Mouse (Mus musculus) midbrain, embryonic 16.5 days (tissue): ENCODE data around the gene Hist1h3i. TPM values are rescaled to one million over a fixed set of nuclear protein-coding genes. Genes with fewer than 3 reads are reported as not detected.
"Not testable (repeated sequence)": the region's sequence is repeated elsewhere in the genome, so short reads cannot be mapped to it uniquely, and the experiment has no call there.

Experiments
- ATAC-seq: fragments of 200-750 bp; cut with Nextera tagmentation; 2 replicates; pipeline ENCODE4 v1.8.0; 2017; ENCODE audit warnings: moderate TSS enrichment
- H3K27ac ChIP-seq: fragments of 300-500 bp; sonication (generic); 2 replicates; pipeline ENCODE4 v1.5.1; 2014; ENCODE audit warnings: mild to moderate bottlenecking, low read length, mixed read lengths
- H3K27me3 ChIP-seq: fragments of 300-500 bp; sonication (generic); 2 replicates; pipeline ENCODE4 v1.6.1; 2014; ENCODE audit warnings: low read depth, low read length, mixed read lengths; ENCODE audit not compliant: control insufficient read depth, insufficient read depth
- H3K36me3 ChIP-seq: fragments of 300-500 bp; sonication (generic); 2 replicates; pipeline ENCODE4 v1.6.1; 2014; ENCODE audit warnings: mild to moderate bottlenecking, low read length, moderate library complexity, mixed read lengths; ENCODE audit not compliant: control insufficient read depth, insufficient read depth
- H3K4me1 ChIP-seq: fragments of 300-500 bp; sonication (generic); 2 replicates; pipeline ENCODE4 v1.6.1; 2014; ENCODE audit warnings: mild to moderate bottlenecking, low read length, mixed read lengths; ENCODE audit not compliant: control insufficient read depth, insufficient read depth
- H3K4me2 ChIP-seq: fragments of 300-500 bp; sonication (generic); 2 replicates; pipeline ENCODE4 v1.6.1; 2014; ENCODE audit warnings: mild to moderate bottlenecking, low read length, mixed read lengths
- H3K4me3 ChIP-seq: fragments of 300-500 bp; sonication (generic); 2 replicates; pipeline ENCODE4 v1.5.1; 2014; ENCODE audit warnings: low read depth, mild to moderate bottlenecking, low read length, moderate library complexity, mixed read lengths
- H3K9ac ChIP-seq: fragments of 300-500 bp; sonication (generic); 2 replicates; pipeline ENCODE4 v1.6.1; 2014; ENCODE audit warnings: low read depth, low read length, mixed read lengths
- H3K9me3 ChIP-seq: fragments of 300-500 bp; sonication (generic); replicated peaks from 2 replicates; pipeline ENCODE4 v1.6.1; 2014; ENCODE audit warnings: mild to moderate bottlenecking, low read length, mixed read lengths; ENCODE audit not compliant: control insufficient read depth, poor library complexity, severe bottlenecking
- WGBS: fragments of 180-500 bp; shearing (Covaris S2); extraction: QIAGEN DNeasy Blood & Tissue Kit; methylation state at CpG from one replicate; pipeline ENCODE4 v1.1.7; 2014; 5-methylcytosine and 5-hydroxymethylcytosine counted together
- polyA plus RNA-seq: library from polyadenylated mRNA; unstranded; fragments of >200 nt; fragmentation: Nextera tagmentation; extraction: Ambion mirVana; gene quantifications from 2 replicates; pipeline ENCODE4 v1.2.1, GENCODE M21; 2015

Gene Hist1h3i
- 13.1 and 17.6 TPM in 2 replicates for polyA plus RNA-seq

DNA sequence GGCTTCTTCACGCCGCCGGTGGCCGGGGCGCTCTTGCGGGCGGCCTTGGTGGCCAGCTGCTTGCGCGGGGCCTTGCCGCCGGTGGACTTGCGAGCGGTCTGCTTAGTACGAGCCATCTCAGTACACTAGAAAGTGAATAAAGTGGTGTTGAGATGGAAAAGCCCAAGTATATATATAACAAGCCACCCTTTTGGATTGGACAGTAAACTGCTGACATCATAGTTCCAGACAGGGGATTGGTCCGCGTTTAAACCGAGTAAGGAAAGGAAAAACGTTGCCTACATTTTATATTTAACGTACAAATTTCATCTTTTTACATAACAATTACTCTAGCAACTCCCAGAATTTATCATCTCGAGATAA lies at the start of gene Hist1h3i:
Hist1h3i (minus strand) TSS at position 116 of the 363 bp plus-strand sequence.
- Histone ChIP-seq H3K9me3 (no peaks in the 10 kb centered on the region), H3K27me3 (no peaks in the 10 kb centered on the region; the same call in 1 of the 2 replicates), H3K4me3 (peak within 1 kb of the TSS; percentile 41), H3K36me3 (no peaks in the 10 kb centered on the region), H3K27ac (peak within 1 kb of the TSS; percentile 69; the same call in 1 of the 2 replicates), H3K4me2 (peak within 1 kb of the TSS; percentile 87), H3K9ac (peak within 1 kb of the TSS; percentile 64), H3K4me1 (peaks cover 30% of the 10 kb centered on the region)
- 0% methylated on average over 13 of the region's 20 CpGs for WGBS
- peak; percentile 79 for ATAC-seq

DNA sequence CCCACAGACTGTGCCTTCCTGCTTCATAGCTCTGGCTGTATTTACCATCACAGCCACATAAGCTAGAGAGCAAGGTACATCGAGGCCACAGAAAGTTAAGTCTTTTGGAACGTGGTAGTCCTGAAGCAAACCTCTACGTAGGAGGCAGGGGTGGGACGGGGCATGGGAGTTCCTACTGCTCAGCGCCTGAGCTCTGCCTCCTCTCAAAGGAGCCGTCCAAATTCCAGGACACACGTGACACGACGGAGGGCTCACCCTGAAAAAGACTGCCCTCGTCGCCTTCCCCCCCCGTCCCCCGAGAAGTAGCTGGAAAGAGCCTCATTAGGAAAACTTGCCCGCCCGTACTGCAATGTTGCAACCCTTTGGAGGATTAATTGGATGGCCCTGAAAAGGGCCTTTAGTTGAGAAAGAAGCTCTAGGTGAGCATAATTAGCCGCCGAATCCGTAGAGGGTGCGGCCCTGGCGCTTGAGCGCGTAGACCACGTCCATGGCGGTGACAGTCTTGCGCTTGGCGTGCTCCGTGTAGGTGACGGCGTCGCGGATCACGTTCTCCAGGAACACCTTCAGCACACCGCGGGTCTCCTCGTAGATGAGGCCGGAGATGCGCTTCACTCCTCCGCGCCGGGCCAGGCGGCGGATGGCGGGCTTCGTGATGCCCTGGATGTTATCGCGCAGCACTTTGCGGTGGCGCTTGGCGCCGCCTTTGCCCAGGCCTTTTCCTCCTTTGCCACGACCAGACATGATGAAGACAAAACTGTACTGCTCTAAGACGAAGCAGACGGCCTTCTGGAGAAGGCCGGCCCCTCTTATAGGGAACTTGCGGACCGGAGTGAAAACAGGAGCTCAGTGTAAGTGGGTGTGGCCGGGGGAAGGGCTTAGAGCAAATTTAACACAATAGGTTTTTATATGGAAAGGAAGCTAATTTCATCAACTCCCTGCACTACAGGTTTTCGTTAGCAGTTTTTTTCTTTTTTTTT lies 48.5 kb upstream of the Hist1h3i start, which contains the start of gene Hist1h4n:
Hist1h4n (minus strand) TSS at position 779 of the 977 bp plus-strand sequence.
- Histone ChIP-seq H3K4me2 (peak within 1 kb of the TSS; percentile 43), H3K4me3 (peak within 1 kb of the TSS; percentile 22)
- not testable (repeated sequence) for H3K36me3 ChIP-seq, H3K4me1 ChIP-seq, H3K27ac ChIP-seq, H3K9ac ChIP-seq, H3K27me3 ChIP-seq, H3K9me3 ChIP-seq
- peak; percentile 88 for ATAC-seq
- WGBS, result 0% methylated on average over 21 of the region's 58 CpGs

DNA sequence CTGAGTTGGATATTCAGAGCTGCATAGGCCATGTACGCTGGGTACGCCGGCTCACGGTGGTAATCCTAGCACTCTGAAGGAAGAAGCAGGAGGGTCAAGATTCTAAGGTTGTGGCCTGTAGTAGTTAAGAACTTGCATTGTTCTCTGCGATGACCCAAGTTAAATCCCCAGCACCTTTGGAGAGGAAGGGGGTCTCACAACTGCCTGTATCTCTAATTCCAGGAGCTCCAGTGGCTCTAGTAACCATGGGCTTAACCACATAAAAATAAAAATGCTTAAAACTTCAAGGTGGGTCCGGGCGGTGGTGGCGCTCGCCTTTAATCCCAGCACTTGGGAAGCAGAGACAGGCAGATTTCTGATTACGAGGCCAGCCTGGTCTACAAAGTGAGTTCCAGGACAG lies 47.2 kb upstream of the Hist1h3i start:
- no peak for ATAC-seq
- Histone ChIP-seq H3K4me1 (no peaks in the 10 kb centered on the region), H3K36me3 (no peaks in the 10 kb centered on the region), H3K4me2 (no peak overlapping the region), H3K27ac (no peak overlapping the region), H3K9me3 (no peaks in the 10 kb centered on the region), H3K4me3 (no peak overlapping the region), H3K9ac (no peak overlapping the region), H3K27me3 (no peaks in the 10 kb centered on the region)
- 86% methylated on average over 10 of the region's 10 CpGs for WGBS

DNA sequence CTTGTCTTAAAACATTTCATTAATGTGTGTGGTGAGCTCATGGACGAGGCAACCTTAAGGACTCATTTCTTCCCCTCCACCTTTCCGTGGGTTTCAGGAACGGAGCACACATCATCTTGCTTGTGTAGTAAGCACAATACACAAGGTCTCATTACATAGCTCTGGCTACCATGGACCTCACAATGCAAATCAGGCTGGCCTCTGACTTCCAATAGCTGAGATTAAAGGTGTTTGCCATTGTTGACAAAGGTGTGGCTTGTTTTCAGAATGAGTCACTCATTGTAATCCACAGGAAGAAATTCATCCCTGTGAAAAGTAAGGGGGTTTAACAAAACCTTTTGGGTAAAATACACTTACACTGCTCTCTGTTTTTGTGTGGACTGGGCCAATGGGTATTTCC lies 45.3 kb upstream of the Hist1h3i start:
- no peak for ATAC-seq
- WGBS, result 86% methylated on average over 3 of the region's 3 CpGs
- no peaks in the 10 kb centered on the region for H3K9me3 ChIP-seq

DNA sequence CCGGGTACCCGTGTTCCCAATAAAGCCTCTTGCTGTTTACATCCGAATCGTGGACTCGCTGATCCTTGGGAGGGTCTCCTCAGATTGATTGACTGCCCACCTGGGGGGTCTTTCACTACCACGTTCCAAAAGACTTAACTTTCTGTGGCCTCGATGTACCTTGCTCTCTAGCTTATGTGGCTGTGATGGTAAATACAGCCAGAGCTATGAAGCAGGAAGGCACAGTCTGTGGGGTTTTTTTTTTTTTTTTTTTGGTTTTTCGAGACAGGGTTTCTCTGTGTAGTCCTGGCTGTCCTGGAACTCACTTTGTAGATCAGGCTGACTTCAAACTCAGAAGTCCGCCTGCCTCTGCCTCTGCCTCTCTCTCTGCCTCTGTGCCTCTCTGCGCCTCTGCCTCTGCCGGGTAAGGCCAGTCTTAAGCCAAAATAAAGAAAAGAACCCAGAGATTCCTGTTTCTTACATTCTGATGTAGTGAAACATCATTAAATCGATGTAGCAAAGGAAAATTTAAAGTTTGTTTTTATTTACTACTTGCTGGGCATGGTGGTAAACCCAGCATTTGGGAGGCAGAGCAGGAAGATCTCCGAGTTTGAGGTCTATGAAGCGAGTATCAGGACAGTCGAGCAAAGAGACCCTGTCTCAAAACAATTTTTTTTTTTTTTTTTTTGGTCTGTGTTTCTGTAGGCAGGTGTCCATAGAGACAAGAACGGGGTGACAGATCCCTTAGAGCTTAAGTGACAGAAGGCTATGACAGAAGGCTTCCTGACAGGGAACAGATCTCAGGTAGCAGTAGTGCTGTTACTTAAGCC lies 37.1 kb upstream of the Hist1h3i start:
- H3K9me3 ChIP-seq, H3K9ac ChIP-seq, H3K36me3 ChIP-seq, H3K27me3 ChIP-seq, H3K4me2 ChIP-seq, H3K27ac ChIP-seq, H3K4me1 ChIP-seq, ATAC-seq, H3K4me3 ChIP-seq: not testable (repeated sequence)
- 62% methylated on average over 6 of the region's 16 CpGs for WGBS

More for the DNA sequence above, 45.3 kb upstream of the Hist1h3i start:
- Histone ChIP-seq H3K27ac (no peak overlapping the region), H3K4me1 (no peaks in the 10 kb centered on the region), H3K4me2 (no peak overlapping the region), H3K36me3 (no peaks in the 10 kb centered on the region), H3K9ac (no peak overlapping the region), H3K27me3 (no peaks in the 10 kb centered on the region), H3K4me3 (no peak overlapping the region)

DNA sequence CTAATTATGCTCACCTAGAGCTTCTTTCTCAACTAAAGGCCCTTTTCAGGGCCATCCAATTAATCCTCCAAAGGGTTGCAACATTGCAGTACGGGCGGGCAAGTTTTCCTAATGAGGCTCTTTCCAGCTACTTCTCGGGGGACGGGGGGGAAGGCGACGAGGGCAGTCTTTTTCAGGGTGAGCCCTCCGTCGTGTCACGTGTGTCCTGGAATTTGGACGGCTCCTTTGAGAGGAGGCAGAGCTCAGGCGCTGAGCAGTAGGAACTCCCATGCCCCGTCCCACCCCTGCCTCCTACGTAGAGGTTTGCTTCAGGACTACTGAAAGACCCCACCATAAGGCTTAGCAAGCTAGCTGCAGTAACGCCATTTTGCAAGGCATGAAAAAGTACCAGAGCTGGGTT lies 28.9 kb upstream of the Hist1h3i start:
- whole genome bisulfite sequencing, result 0% methylated on average over 12 of the region's 14 CpGs

DNA sequence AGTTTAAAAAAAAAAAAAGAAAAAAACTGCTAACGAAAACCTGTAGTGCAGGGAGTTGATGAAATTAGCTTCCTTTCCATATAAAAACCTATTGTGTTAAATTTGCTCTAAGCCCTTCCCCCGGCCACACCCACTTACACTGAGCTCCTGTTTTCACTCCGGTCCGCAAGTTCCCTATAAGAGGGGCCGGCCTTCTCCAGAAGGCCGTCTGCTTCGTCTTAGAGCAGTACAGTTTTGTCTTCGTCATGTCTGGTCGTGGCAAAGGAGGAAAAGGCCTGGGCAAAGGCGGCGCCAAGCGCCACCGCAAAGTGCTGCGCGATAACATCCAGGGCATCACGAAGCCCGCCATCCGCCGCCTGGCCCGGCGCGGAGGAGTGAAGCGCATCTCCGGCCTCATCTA lies 28.4 kb upstream of the Hist1h3i start, which contains the start of gene Hist1h4m:
Hist1h4m (plus strand) TSS at position 208 of the 400 bp plus-strand sequence.
- peak within 1 kb of the TSS; percentile 9; the same call in 1 of the 2 replicates for H3K4me3 ChIP-seq
- not testable (repeated sequence) for H3K27me3 ChIP-seq, H3K36me3 ChIP-seq, H3K9ac ChIP-seq, H3K9me3 ChIP-seq, H3K27ac ChIP-seq, H3K4me1 ChIP-seq
- ATAC-seq, result peak; percentile 70
- peak within 1 kb of the TSS; percentile 46 for H3K4me2 ChIP-seq
- WGBS, result no CpG with 5 or more reads among the region's 24 CpGs

More for the DNA sequence above, 28.9 kb upstream of the Hist1h3i start:
- not testable (repeated sequence) for H3K9me3 ChIP-seq, H3K4me1 ChIP-seq, H3K27me3 ChIP-seq, H3K36me3 ChIP-seq, H3K9ac ChIP-seq, ATAC-seq, H3K27ac ChIP-seq
- Histone ChIP-seq H3K4me3 (peak overlapping the region; percentile 9; the same call in 1 of the 2 replicates), H3K4me2 (peak overlapping the region; percentile 46)

DNA sequence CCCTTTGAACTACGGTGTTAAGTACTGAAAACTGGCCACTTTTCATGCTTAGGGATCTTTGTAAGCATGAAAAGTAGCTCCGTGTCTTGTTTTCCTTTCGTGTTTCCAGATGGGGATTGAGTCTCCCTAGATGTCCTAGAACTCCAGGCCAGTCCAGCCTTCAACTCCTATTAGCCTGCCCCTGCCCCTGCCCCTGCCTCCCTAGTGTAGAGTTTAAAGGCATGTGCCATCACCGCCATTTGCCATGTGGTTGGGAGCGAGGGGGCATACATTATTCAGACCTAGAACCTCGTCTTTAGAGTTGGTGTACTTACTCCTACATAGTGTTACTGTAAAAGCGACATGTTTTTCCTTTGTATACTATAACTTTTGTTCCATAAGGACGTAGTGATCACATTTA lies 27.9 kb upstream of the Hist1h3i start:
- H3K27me3 ChIP-seq, H3K9ac ChIP-seq, H3K9me3 ChIP-seq, H3K4me1 ChIP-seq, H3K4me2 ChIP-seq, H3K27ac ChIP-seq, H3K36me3 ChIP-seq, H3K4me3 ChIP-seq: not testable (repeated sequence)
- peak; percentile 29 for ATAC-seq
- WGBS, result no CpG with 5 or more reads among the region's 8 CpGs
